Mouse (Mus musculus) gastrocnemius, adult 2 months (tissue): ENCODE measurements around the gene Hs2st1. TPM values are rescaled to one million over a fixed set of nuclear protein-coding genes. Genes with fewer than 3 reads are reported as not detected.
A peak's percentile ranks its signal among the peaks of the same experiment; 100 is the strongest.

Experiments
- DNase-seq: peaks from one replicate; pipeline ENCODE4 v3.0.0; 2022
- H3K27ac ChIP-seq: fragments of 200-600 bp; 2 replicates; pipeline ENCODE4 v1.8.1; 2022; ENCODE audit warnings: mild to moderate bottlenecking
- H3K4me3 ChIP-seq: fragments of 200-600 bp; 2 replicates; pipeline ENCODE4 v1.8.1; 2022; ENCODE audit warnings: mild to moderate bottlenecking, moderate library complexity
- CTCF ChIP-seq: fragments of 200-600 bp; IDR thresholded peaks from 2 replicates; pipeline ENCODE4 v1.8.1; 2022; ENCODE audit warnings: antibody characterized with exemption, mild to moderate bottlenecking, moderate library complexity
- intact Hi-C: fragments of 180-260 bp; cut with DNase I; formaldehyde crosslinking; loops from one replicate; pipeline ENCODE4 v1.15.1; 2025
- total RNA-seq, 2 experiments: library from RNA; stranded (reverse); gene quantifications; 2 replicates each; pipeline ENCODE4 v1.2.3; 2021

Hs2st1 gene
- total RNA-seq, 2 experiments from 2014 or later, result 12.8 to 14.8 TPM

DNA sequence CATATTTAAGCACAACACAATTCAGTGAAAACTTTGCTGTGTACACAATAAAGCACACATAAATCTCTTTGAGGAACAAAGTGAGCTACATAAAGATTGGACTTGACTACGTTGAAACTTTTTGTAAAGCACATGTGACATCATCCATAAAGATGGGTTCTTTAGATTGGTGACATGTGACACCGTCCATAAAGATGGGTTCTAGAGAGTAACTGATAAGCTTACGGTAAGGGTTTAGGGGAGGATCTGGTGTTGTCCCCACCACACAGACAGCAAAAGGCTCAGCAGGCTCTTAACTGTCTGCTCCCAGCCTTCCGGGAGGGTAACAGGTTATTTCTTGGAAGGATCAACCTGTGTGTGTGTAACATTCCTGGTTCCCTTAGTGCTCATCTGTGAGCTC, 12.3 kb upstream of the Hs2st1 start:
- H3K4me3 ChIP-seq, result peak overlapping the region; percentile 4; the same call in 1 of the 2 replicates
- no peak for TF ChIP-seq CTCF
- DNase-seq, result no peak
- intact Hi-C loops, result no loop called here
- peak overlapping the region; percentile 51 for H3K27ac ChIP-seq

DNA sequence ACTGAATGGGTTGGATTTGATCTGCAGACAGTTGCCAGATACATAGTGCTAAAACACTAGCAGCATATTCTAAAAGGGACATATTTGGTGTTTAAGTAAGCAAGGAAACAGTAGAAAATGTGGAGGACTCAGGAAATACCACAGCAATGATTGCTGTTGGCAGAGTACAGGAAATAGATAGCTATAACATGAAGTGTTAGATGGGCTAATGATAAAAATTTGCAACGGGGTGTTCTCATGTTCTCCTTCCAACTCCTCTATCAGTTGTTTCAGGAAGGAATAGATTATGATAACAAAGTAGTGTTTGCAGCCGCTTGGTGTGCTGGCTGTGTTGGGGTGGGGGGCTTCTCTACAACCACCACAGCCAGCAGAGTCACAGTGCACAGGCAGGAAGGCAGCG, 11.9 kb upstream of the Hs2st1 start:
- TF ChIP-seq CTCF, result no peak
- intact Hi-C loops, result no loop called here
- Histone ChIP-seq H3K27ac (peak overlapping the region; percentile 59), H3K4me3 (peak overlapping the region; percentile 7; the same call in 1 of the 2 replicates)
- no peak for DNase-seq

DNA sequence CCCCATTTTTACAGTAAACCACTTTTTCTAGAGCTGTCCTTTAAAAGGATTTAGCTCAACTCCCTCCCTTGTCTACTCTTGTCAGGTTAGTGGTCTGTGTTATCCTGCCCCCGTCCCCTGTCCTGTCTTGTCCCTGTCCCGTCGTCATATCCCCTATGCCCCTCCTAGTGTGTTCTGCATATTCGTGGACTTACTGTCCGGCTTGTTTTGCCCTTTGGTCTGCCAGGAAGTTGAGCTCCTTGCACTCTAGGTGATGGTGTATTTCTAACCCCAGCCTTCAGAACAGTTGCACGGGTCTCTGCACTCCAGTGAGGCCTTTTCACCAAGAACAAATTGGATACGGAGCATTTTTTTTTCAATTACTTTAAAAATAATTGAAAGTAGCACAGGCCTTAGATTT, 10.3 kb upstream of the Hs2st1 start:
- no peak for TF ChIP-seq CTCF
- no peak for DNase-seq
- H3K27ac ChIP-seq, result peak overlapping the region; percentile 82
- H3K4me3 ChIP-seq, result peak overlapping the region; percentile 39
- intact Hi-C loops, result no loop called here

DNA sequence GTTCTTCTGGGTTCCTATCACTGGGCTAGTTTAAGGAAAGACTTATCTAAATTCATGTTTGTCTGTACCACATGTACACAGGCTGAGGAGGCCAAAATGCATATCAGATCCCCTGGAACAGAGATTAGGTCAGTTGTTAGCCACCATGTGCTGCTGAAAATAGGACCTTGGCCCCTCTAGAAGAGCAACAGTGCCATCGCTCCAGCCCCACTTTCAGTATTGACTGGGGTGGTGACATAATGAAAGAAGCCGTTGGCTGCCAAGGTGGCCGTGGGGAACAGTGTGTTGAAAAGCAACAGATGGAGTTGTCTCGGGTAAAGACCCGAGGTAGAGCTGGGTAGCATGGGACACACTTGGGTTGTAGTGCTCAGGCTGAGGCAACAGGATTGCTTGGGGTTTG, 9.8 kb upstream of the Hs2st1 start:
- no peak for TF ChIP-seq CTCF
- Histone ChIP-seq H3K4me3 (peak overlapping the region; percentile 39), H3K27ac (peak overlapping the region; percentile 82)
- intact Hi-C loops, result no loop called here
- DNase-seq, result peak; percentile 34

DNA sequence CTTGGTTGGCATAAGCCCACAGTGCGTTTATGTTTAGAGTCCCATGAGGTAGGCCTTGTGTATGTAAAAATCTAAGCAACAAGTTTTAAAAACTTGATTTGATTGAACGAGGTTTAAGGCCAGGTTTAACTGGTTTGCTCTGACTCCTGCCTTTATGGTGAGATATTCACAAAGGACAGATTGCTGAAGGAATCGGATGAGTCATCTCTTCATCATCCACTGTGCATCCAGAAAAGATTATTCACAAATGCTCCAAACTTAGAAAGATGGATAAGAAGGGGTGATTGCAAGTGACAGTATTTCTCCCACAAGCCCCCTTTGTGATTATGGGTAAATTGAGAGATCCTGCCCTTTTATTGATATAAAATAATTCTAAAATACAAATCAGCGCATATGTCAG, 8.9 kb upstream of the Hs2st1 start:
- intact Hi-C loops, result no loop called here
- peak overlapping the region; percentile 52 for H3K4me3 ChIP-seq
- DNase-seq, result no peak
- TF ChIP-seq CTCF, result no peak
- peak overlapping the region; percentile 82; the same call in 1 of the 2 replicates for H3K27ac ChIP-seq

DNA sequence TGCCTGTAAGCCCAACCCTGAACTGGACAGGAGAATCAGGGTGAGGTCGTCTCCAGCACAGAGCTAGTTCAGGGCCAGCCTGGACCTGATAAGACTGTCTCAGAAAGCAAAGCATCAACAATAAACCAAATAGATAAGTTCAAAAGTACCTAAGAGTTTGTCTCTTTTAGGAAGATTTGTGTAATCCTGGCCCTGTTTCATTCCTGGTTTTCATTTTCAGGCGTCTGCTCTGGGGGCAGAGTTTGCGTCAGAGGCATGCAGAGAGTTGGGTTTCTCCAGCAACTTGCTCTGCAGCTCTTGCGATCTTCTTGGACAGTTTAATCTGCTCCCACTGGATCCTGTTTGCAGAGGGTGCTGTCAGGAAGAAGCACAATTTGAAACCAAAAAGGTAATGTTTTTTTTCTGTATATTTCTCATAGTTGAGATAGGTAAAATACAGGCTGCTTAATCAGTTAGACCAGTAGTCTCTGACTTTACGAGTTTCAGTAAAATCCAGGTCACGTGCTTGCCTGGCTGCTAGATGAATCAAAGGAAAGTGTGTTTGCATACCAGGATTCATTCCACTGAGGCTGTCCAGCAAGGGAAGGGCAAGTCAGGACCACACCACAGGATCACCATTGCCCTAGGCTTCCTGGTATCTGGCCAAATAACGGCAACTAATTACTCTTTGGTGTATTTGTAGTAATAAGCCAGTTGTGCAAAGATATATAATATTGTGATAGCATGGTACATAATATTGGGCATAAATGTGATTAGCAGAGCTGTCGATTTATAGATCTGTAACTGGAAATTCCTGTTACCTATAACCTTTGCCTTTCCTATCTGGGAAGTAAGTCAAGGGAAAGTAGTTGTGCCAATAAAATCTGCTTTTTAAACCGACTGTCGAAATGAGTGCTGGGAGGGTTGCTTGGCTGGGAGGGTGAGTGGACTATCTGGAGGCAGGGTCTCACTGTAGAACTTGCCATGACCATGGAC, 7.7 kb upstream of the Hs2st1 start:
- Histone ChIP-seq H3K4me3 (peak overlapping the region; percentile 52), H3K27ac (peak overlapping the region; percentile 82)
- TF ChIP-seq CTCF, result no peak
- intact Hi-C loops, result no loop called here
- peak; percentile 38 for DNase-seq

DNA sequence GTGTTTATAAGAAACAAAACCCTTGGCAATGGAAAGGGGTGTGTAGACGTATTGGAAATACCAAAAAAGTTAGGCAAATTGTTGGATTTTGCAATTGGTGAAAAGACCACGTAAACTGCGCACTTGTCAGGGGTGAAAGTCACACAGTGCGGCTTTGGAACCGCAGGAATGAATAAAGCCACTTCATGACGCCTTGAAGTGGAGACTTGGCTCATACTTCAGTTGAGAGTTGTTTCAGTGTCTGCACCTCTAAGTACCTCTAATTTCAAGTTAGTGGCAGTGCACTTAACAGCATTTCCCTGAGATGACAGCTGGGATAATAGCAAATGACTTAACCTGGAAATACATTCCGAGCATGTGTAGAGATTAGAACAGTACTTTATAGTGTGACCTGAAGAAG, 4.3 kb upstream of the Hs2st1 start:
- intact Hi-C loops, result loop anchor here (5.0 kb wide), 1 partner anchor 43 kb away; no protein-coding TSS in a partner anchor
- no peak for TF ChIP-seq CTCF
- DNase-seq, result no peak
- Histone ChIP-seq H3K27ac (peak overlapping the region; percentile 82; the same call in 1 of the 2 replicates), H3K4me3 (no peak overlapping the region)

DNA sequence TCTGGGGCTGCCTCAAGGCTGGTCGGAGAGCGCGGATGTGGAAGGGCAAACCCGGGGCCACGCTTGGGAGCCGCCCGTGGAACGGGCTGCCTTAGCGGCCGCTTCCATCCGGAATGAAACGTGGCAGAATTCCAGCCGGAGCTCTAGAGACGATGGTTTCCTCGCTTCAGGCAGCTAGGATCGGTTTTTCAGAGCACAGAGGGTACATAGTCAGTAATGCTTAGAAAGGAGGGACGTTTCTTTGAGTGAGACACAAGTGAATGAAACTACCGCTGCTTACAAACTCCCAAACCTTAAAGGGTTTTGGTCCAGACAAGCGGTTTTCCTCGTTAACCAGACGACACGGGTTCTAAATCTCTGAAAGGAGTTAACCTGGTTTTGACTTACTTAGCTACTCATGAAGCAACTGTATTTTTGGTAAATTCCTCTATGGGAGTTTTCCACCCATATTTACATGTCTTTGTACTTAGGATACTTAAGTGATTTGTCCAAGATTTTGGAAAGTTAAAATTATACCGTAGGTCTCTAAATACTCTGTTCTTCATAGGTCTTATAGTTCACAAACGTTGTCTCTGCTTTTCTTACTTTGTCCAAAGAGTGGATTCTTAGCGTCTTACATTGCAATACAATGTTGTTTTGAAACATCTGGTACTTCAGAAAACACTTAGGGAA, 971 bp upstream of the Hs2st1 start:
- peak overlapping the region; percentile 73 for H3K4me3 ChIP-seq
- no peak for TF ChIP-seq CTCF
- DNase-seq, result no peak
- intact Hi-C loops, result loop anchor here (5.0 kb wide), 1 partner anchor 46 kb away; no protein-coding TSS in a partner anchor
- peak overlapping the region; percentile 98 for H3K27ac ChIP-seq

DNA sequence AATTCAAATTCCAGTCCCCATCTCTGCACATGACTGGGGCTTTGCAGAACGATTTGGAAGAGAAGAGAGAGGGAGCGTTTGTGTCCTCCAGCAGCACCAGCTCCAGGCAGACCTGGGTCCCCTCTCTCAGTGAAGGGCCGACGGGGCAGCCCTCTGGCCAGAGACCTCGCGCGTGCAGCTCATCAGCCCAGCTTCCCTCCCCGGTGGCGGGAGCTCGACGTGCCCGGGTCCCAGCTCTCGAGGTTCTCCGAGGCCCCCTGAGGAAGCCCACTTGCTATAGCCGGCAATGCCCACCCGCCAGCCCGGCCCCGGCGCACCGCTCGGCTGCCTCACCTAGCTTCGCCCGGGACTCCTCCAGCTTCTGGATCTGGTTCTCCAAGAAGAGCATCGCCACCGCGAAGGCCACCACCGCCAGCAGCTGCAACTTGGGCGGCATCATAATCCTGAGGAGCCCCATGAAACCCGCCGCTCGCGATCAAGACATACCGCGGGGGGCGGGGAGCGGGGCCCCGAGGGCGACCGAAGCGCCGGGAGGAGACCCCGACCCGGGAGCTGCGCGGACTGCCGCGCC, 495 bp downstream of the Hs2st1 start:
- peak; percentile 65 for DNase-seq
- Histone ChIP-seq H3K4me3 (peak overlapping the region; percentile 73), H3K27ac (peak overlapping the region; percentile 94)
- intact Hi-C loops, result loop anchor here (2.0 kb wide), 1 partner anchor 17 kb away; no protein-coding TSS in a partner anchor
- no peak for TF ChIP-seq CTCF

DNA sequence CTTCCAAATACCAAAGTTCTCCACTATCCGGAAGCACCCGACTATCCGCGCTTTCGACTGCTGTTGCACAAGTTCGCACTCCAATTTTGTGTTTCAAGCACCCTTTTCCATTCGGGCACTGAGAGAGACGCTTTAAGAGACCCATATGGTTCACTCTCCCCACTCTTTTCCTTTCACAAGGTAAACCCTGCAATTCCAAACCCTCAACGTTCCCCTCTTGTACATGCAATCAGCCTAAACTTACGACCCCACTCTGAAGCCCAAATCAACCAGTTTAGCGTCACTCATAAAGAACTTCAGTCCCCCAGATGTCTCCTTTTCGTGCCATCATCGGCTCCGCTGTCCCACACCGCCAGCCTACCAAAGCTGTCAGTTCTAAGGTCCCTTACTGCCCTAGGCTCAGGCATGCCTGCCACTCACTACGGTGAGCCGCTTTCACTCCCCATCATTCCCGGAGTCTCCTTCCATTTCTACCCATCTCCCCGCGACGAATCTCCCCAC, 1.1 kb downstream of the Hs2st1 start:
- TF ChIP-seq CTCF, result no peak
- H3K4me3 ChIP-seq, result peak overlapping the region; percentile 73

DNA sequence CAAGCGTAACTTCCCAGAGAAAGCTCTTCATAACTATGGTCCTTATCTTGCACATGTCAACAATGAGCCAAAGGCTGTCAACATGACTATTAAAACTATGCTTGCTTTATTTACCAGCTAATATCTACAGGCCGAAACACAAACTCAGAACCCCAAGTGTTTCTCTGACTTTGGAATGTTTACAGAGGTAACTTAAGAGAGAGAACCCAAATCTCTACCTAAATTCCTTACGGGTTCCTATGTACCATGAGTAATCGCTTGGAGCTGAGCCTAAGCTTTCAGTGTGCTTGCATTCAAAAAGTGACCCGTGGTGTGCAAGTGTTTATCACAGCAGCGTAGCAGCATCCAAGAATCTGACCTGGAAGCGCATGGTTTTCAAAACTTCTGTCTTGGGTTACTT, 4.8 kb downstream of the Hs2st1 start:
- intact Hi-C loops, result no loop called here
- DNase-seq, result no peak
- TF ChIP-seq CTCF, result no peak
- H3K4me3 ChIP-seq, result no peak overlapping the region
- no peak overlapping the region for H3K27ac ChIP-seq

More for the DNA sequence above, 1.1 kb downstream of the Hs2st1 start:
- peak overlapping the region; percentile 94 for H3K27ac ChIP-seq
- intact Hi-C loops, result loop anchor here (2.0 kb wide), 1 partner anchor 16 kb away; no protein-coding TSS in a partner anchor
- peak; percentile 38 for DNase-seq

DNA sequence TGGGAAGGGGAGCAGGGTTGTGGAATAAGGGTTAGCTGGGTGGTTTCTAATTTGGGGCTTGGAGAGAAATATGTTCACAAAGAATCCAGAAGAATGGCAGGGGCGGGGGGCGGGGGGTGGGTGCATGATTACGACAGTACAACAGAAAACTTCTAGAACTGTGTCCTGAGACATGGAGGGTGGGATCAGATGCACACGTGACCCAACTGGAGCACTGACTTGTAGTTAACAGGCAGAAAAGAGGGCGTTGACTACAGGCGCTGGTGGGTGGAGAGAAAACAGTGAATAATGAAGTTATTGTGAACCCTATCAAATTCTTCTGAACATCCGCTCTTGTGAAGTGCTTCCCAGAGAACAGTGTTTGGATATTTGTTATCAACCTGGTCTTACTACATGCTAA, 6.1 kb downstream of the Hs2st1 start:
- no peak overlapping the region for H3K27ac ChIP-seq
- H3K4me3 ChIP-seq, result no peak overlapping the region
- no peak for TF ChIP-seq CTCF
- intact Hi-C loops, result no loop called here
- no peak for DNase-seq
